Mouse (Mus musculus) MEL (cell line): ENCODE results near the gene Olfm4. TPM values are rescaled to one million over a fixed set of nuclear protein-coding genes. Genes with fewer than 3 reads are reported as not detected.

ENCODE experiments used
- DNase-seq: peaks from one replicate; pipeline ENCODE4 v3.0.0; 2011; ENCODE audit warnings: low read depth, low spot score
- H3K27ac ChIP-seq: 2 replicates; pipeline ENCODE4 v1.5.1; 2012; ENCODE audit warnings: low read depth, mild to moderate bottlenecking, control low read depth, low read length, moderate library complexity; ENCODE audit not compliant: control insufficient read depth
- H3K27me3 ChIP-seq, 2 experiments: fragments of 150-350 bp in 1 of 2; sonication (generic) in 1 of 2; 2 replicates each; pipeline ENCODE4 v1.6.1; 2012; ENCODE audit warnings: low read length in 2 of 2, mild to moderate bottlenecking in 2 of 2, improper control_type of control experiment in 1 of 2, moderate library complexity in 1 of 2; ENCODE audit not compliant: insufficient read depth in 2 of 2, control insufficient read depth in 1 of 2
- H3K36me3 ChIP-seq, 2 experiments: 2 replicates each; pipeline ENCODE4 v1.6.1; 2012 to 2014; ENCODE audit warnings: low read length in 2 of 2, improper control_type of control experiment in 1 of 2, inconsistent platforms in 1 of 2, mild to moderate bottlenecking in 1 of 2; ENCODE audit not compliant: insufficient read depth in 2 of 2, control insufficient read depth in 1 of 2
- H3K4me1 ChIP-seq, 2 experiments: fragments of 150-350 bp in 1 of 2; sonication (generic) in 1 of 2; 2 replicates each; pipeline ENCODE4 v1.6.1; 2012; ENCODE audit warnings: low read length in 2 of 2, improper control_type of control experiment in 1 of 2, mild to moderate bottlenecking in 1 of 2; ENCODE audit not compliant: insufficient read depth in 2 of 2, control insufficient read depth in 1 of 2
- H3K4me3 ChIP-seq, 2 experiments: fragments of 150-350 bp in 1 of 2; sonication (generic) in 1 of 2; 2 replicates each; pipeline ENCODE4 v1.5.1; 2012; ENCODE audit warnings: low read depth in 2 of 2, low read length in 2 of 2, mild to moderate bottlenecking in 2 of 2, moderate library complexity in 2 of 2, control low read depth in 1 of 2, improper control_type of control experiment in 1 of 2; ENCODE audit not compliant: control insufficient read depth in 1 of 2, insufficient read depth in 1 of 2
- H3K79me2 ChIP-seq: 2 replicates; pipeline ENCODE4 v1.6.1; 2012; ENCODE audit warnings: mild to moderate bottlenecking, low read length, moderate library complexity; ENCODE audit not compliant: control insufficient read depth, poor library complexity, insufficient read depth
- H3K9ac ChIP-seq: 2 replicates; pipeline ENCODE4 v1.6.1; 2012; ENCODE audit warnings: low read depth, mild to moderate bottlenecking, control low read depth, low read length, moderate library complexity; ENCODE audit not compliant: control insufficient read depth, poor library complexity, severe bottlenecking
- H3K9me3 ChIP-seq: fragments of 150-350 bp; sonication (generic); replicated peaks from 2 replicates; pipeline ENCODE4 v1.6.1; 2012; ENCODE audit warnings: mild to moderate bottlenecking, low read length, improper control_type of control experiment, moderate library complexity; ENCODE audit not compliant: insufficient read depth
- BHLHE40 ChIP-seq: IDR thresholded peaks from 2 replicates; pipeline ENCODE4 v1.6.1; 2012; ENCODE audit warnings: low read depth, mild to moderate bottlenecking, inconsistent platforms, low read length, improper control_type of control experiment, borderline replicate concordance
- CHD1 ChIP-seq: IDR thresholded peaks from 2 replicates; pipeline ENCODE4 v1.6.1; 2012; ENCODE audit warnings: low read depth, mild to moderate bottlenecking, inconsistent platforms, low read length, improper control_type of control experiment
- CTCF ChIP-seq, 3 experiments: IDR thresholded peaks in 2 of 3; conservative IDR thresholded peaks in 1 of 3; 2 replicates each; pipeline ENCODE4 v1.5.1; 2011 to 2012; ENCODE audit warnings: low read length in 3 of 3, low read depth in 2 of 3, mild to moderate bottlenecking in 2 of 3, improper control_type of control experiment in 1 of 3, inconsistent platforms in 1 of 3, mixed read lengths in 1 of 3, moderate library complexity in 1 of 3; ENCODE audit not compliant: control insufficient read depth in 1 of 3, insufficient read depth in 1 of 3, poor library complexity in 1 of 3, severe bottlenecking in 1 of 3
- E2F4 ChIP-seq: IDR thresholded peaks from 2 replicates; pipeline ENCODE4 v1.6.1; 2011; ENCODE audit warnings: low read depth, low read length, improper control_type of control experiment, borderline replicate concordance
- EP300 ChIP-seq, 2 experiments: IDR thresholded peaks; 2 replicates each; pipeline ENCODE4 v1.6.1; 2011; ENCODE audit warnings: improper control_type of control experiment in 2 of 2, low read length in 2 of 2, low read depth in 1 of 2, mild to moderate bottlenecking in 1 of 2
- ETS1 ChIP-seq: IDR thresholded peaks from 2 replicates; pipeline ENCODE4 v1.6.1; 2012; ENCODE audit warnings: low read depth, mild to moderate bottlenecking, inconsistent platforms, low read length, improper control_type of control experiment, moderate library complexity
- GABPA ChIP-seq: IDR thresholded peaks from 2 replicates; pipeline ENCODE4 v1.6.1; 2012; ENCODE audit warnings: low read depth, mild to moderate bottlenecking, inconsistent platforms, low read length, improper control_type of control experiment, moderate library complexity
- KAT2A ChIP-seq: conservative IDR thresholded peaks from 2 replicates; pipeline ENCODE4 v1.6.1; 2012; ENCODE audit warnings: low read depth, low read length, improper control_type of control experiment, inconsistent platforms
- MAX ChIP-seq: IDR thresholded peaks from 2 replicates; pipeline ENCODE4 v1.6.1; 2011; ENCODE audit warnings: low read length, improper control_type of control experiment
- MAZ ChIP-seq: IDR thresholded peaks from 2 replicates; pipeline ENCODE4 v1.6.1; 2012; ENCODE audit warnings: low read depth, mild to moderate bottlenecking, inconsistent platforms, low read length, improper control_type of control experiment
- MEF2A ChIP-seq: IDR thresholded peaks from 2 replicates; pipeline ENCODE4 v1.6.1; 2014; ENCODE audit warnings: low read depth, mild to moderate bottlenecking, inconsistent platforms, low read length, improper control_type of control experiment; ENCODE audit not compliant: poor library complexity, insufficient replicate concordance, severe bottlenecking; ENCODE audit errors: extremely low read depth
- MXI1 ChIP-seq: IDR thresholded peaks from 2 replicates; pipeline ENCODE4 v1.6.1; 2011; ENCODE audit warnings: mild to moderate bottlenecking, low read depth, low read length, improper control_type of control experiment
- MYB ChIP-seq: IDR thresholded peaks from 2 replicates; pipeline ENCODE4 v1.6.1; 2011; ENCODE audit warnings: mild to moderate bottlenecking, low read depth, low read length, improper control_type of control experiment
- NELFE ChIP-seq: IDR thresholded peaks from 2 replicates; pipeline ENCODE4 v1.6.1; 2011; ENCODE audit warnings: low read depth, low read length, improper control_type of control experiment
- POLR2AphosphoS2 ChIP-seq: IDR thresholded peaks from 2 replicates; pipeline ENCODE4 v1.6.1; 2011; ENCODE audit warnings: low read length, improper control_type of control experiment
- SIN3A ChIP-seq: IDR thresholded peaks from 2 replicates; pipeline ENCODE4 v1.6.1; 2012; ENCODE audit warnings: low read length, improper control_type of control experiment, inconsistent platforms
- TBP ChIP-seq: IDR thresholded peaks from 2 replicates; pipeline ENCODE4 v1.8.0; 2011; ENCODE audit warnings: low read depth, low read length, improper control_type of control experiment
- TCF12 ChIP-seq: IDR thresholded peaks from 2 replicates; pipeline ENCODE4 v1.6.1; 2014; ENCODE audit warnings: low read depth, mild to moderate bottlenecking, inconsistent platforms, low read length, improper control_type of control experiment, moderate library complexity
- UBTF ChIP-seq: IDR thresholded peaks from 2 replicates; pipeline ENCODE4 v1.6.1; 2012; ENCODE audit warnings: low read depth, mild to moderate bottlenecking, inconsistent platforms, low read length, improper control_type of control experiment, moderate library complexity, borderline replicate concordance; ENCODE audit not compliant: insufficient read depth
- USF1 ChIP-seq: IDR thresholded peaks from 2 replicates; pipeline ENCODE4 v1.6.1; 2014; ENCODE audit warnings: low read depth, mild to moderate bottlenecking, inconsistent platforms, low read length, improper control_type of control experiment, moderate library complexity
- USF2 ChIP-seq, 2 experiments: IDR thresholded peaks; 2 replicates each; pipeline ENCODE4 v1.6.1; 2011 to 2012; ENCODE audit warnings: improper control_type of control experiment in 2 of 2, low read length in 2 of 2, borderline replicate concordance in 1 of 2, inconsistent platforms in 1 of 2, low read depth in 1 of 2, mild to moderate bottlenecking in 1 of 2; ENCODE audit not compliant: insufficient read depth in 1 of 2
- ZC3H11A ChIP-seq: IDR thresholded peaks from 2 replicates; pipeline ENCODE4 v1.6.1; 2012; ENCODE audit warnings: low read depth, mild to moderate bottlenecking, inconsistent platforms, low read length, improper control_type of control experiment
- polyA plus RNA-seq, 2 experiments: library from polyadenylated mRNA; stranded (reverse) in 1 of 2; unstranded in 1 of 2; fragments of >175 nt in 1 of 2; fragments of >200 nt in 1 of 2; gene quantifications; 2 replicates each; pipeline versions ENCODE4 v1.2.1 to v1.2.4; 2012; ENCODE audit warnings: low replicate concordance in 2 of 2, low read depth in 1 of 2; ENCODE audit not compliant: insufficient read length in 2 of 2, insufficient read depth in 1 of 2, missing spikeins in 1 of 2
- total RNA-seq: library from RNA; depleted of rRNA; stranded (reverse); fragments of 300-350 nt; gene quantifications from 2 replicates; pipeline ENCODE4 v1.2.3, GENCODE M21; 2012

The Olfm4 gene
- total and polyA plus RNA-seq, 3 experiments, result not detected

- Histone ChIP-seq H3K4me3 (no peak overlapping the region), H3K27ac (no peak overlapping the region), H3K9me3 (no peaks in the 10 kb centered on the region), H3K36me3 (no peaks in the 10 kb centered on the region), H3K4me1 (no peaks in the 10 kb centered on the region), H3K79me2 (no peaks in the 10 kb centered on the region), H3K27me3 (no peaks in the 10 kb centered on the region), H3K9ac (no peak overlapping the region)
- peak; percentile 3 for DNase-seq
- TF ChIP-seq GABPA, result no peak
- no peak for TF ChIP-seq UBTF
- no peak for TF ChIP-seq BHLHE40
- no peak for TF ChIP-seq TBP
- no peak for TF ChIP-seq SIN3A
- no peak for TF ChIP-seq KAT2A
- no peak for TF ChIP-seq USF2 (IDR thresholded peaks at IDR 0.05; ENCODE audit: borderline replicate concordance in 1 of 2, insufficient read depth in 1 of 2, low read depth in 1 of 2, low read length in 2 of 2)
- no peak for TF ChIP-seq TCF12
- no peak for TF ChIP-seq CTCF (IDR thresholded peaks at IDR 0.05 in 2 of 3, conservative IDR thresholded peaks at IDR 0.05 in 1 of 3; ENCODE audit: control insufficient read depth in 1 of 3, insufficient read depth in 1 of 3, low read depth in 2 of 3, low read length in 3 of 3, poor library complexity in 1 of 3, severe bottlenecking in 1 of 3)
- no peak for TF ChIP-seq MAX
- no peak for TF ChIP-seq EP300 (IDR thresholded peaks at IDR 0.05; ENCODE audit: low read depth in 1 of 2, low read length in 2 of 2)
- no peak for TF ChIP-seq ZC3H11A
- TF ChIP-seq E2F4, result no peak
- TF ChIP-seq ETS1, result no peak
- no peak for TF ChIP-seq USF1
- no peak for TF ChIP-seq MAZ
These were observed 55.9 kb downstream of the Olfm4 start for GRCm38 (mm10) chr14:80039645-80040272.

- Histone ChIP-seq H3K36me3 (no peaks in the 10 kb centered on the region), H3K79me2 (no peaks in the 10 kb centered on the region), H3K4me1 (no peaks in the 10 kb centered on the region), H3K9ac (no peak overlapping the region), H3K27me3 (no peaks in the 10 kb centered on the region), H3K27ac (no peak overlapping the region), H3K4me3 (no peak overlapping the region), H3K9me3 (no peaks in the 10 kb centered on the region)
- DNase-seq, result no peak
- TF ChIP-seq CHD1, result no peak
- TF ChIP-seq MXI1, result no peak
- no peak for TF ChIP-seq MYB
- TF ChIP-seq MEF2A, result no peak
- no peak for TF ChIP-seq EP300 (IDR thresholded peaks at IDR 0.05; ENCODE audit: low read depth in 1 of 2, low read length in 2 of 2)
- TF ChIP-seq POLR2AphosphoS2, result no peak
- TF ChIP-seq NELFE, result no peak
These were observed 62.3 kb downstream of the Olfm4 start for GRCm38 (mm10) chr14:80046104-80046734.
